Mouse (Mus musculus): ENCODE data around the gene Fyn. TPM values are rescaled to one million over a fixed set of nuclear protein-coding genes. Genes with fewer than 3 reads are reported as not detected.

Fyn gene
- polyA plus RNA-seq, 1 experiment from 2014 or later, result 20.2 TPM

GRCm38 (mm10) chr10:39440506-39440905 lies 71.9 kb downstream of the Fyn start:
- Histone ChIP-seq H3K27me3 (ENCODE audit: control insufficient read depth, insufficient read depth, low read length) (no peaks in the 10 kb centered on the region), H3K9ac (ENCODE audit: low read length) (no peak overlapping the region), H3K4me1 (ENCODE audit: control insufficient read depth, insufficient read depth, low read length) (peaks cover 4% of the 10 kb centered on the region; the same call in 1 of the 2 replicates), H3K27ac (ENCODE audit: low read length) (no peak overlapping the region), H3K4me3 (replicated peaks; ENCODE audit: low read length) (no peak overlapping the region), H3K36me3 (ENCODE audit: control insufficient read depth, insufficient read depth, low read length) (no peaks in the 10 kb centered on the region), H3K4me2 (ENCODE audit: low read depth, low read length) (no peak overlapping the region), H3K9me3 (replicated peaks; ENCODE audit: control insufficient read depth, low read length) (no peaks in the 10 kb centered on the region)
- 70% methylated on average over 9 of the region's 9 CpGs for WGBS
- ATAC-seq (ENCODE audit: insufficient read depth, low FRiP score), result no peak

GRCm38 (mm10) chr10:39441636-39442035 lies 73.0 kb downstream of the Fyn start:
- H3K4me1 ChIP-seq (ENCODE audit: control insufficient read depth, insufficient read depth, low read length), result peaks cover 6% of the 10 kb centered on the region; the same call in 1 of the 2 replicates
- no peak overlapping the region for H3K27ac ChIP-seq (ENCODE audit: low read length)
- no peak overlapping the region for H3K9ac ChIP-seq (ENCODE audit: low read length)
- H3K36me3 ChIP-seq (ENCODE audit: control insufficient read depth, insufficient read depth, low read length), result no peaks in the 10 kb centered on the region
- no peaks in the 10 kb centered on the region for H3K9me3 ChIP-seq (replicated peaks; ENCODE audit: control insufficient read depth, low read length)
- H3K27me3 ChIP-seq (ENCODE audit: control insufficient read depth, insufficient read depth, low read length), result no peaks in the 10 kb centered on the region
- no peak for ATAC-seq (ENCODE audit: insufficient read depth, low FRiP score)
- no peak overlapping the region for H3K4me2 ChIP-seq (ENCODE audit: low read depth, low read length)
- H3K4me3 ChIP-seq (replicated peaks; ENCODE audit: low read length), result no peak overlapping the region

- H3K27me3 ChIP-seq (ENCODE audit: control insufficient read depth, insufficient read depth, low read length), result no peaks in the 10 kb centered on the region
- no peaks in the 10 kb centered on the region for H3K9me3 ChIP-seq (replicated peaks; ENCODE audit: control insufficient read depth, low read length)
- H3K4me2 ChIP-seq (ENCODE audit: low read depth, low read length), result no peak overlapping the region
- H3K36me3 ChIP-seq (ENCODE audit: control insufficient read depth, insufficient read depth, low read length), result no peaks in the 10 kb centered on the region
- peaks cover 6% of the 10 kb centered on the region; the same call in 1 of the 2 replicates for H3K4me1 ChIP-seq (ENCODE audit: control insufficient read depth, insufficient read depth, low read length)
- 47% methylated on average over 2 of the region's 2 CpGs for WGBS
- H3K27ac ChIP-seq (ENCODE audit: low read length), result no peak overlapping the region
- H3K9ac ChIP-seq (ENCODE audit: low read length), result no peak overlapping the region
- no peak for ATAC-seq (ENCODE audit: insufficient read depth, low FRiP score)
- H3K4me3 ChIP-seq (replicated peaks; ENCODE audit: low read length), result no peak overlapping the region
Measured at GRCm38 (mm10) chr10:39443122-39443521, 74.5 kb downstream of the Fyn start.

- Histone ChIP-seq H3K9ac (ENCODE audit: low read length) (no peak overlapping the region), H3K9me3 (replicated peaks; ENCODE audit: control insufficient read depth, low read length) (no peaks in the 10 kb centered on the region), H3K27me3 (ENCODE audit: control insufficient read depth, insufficient read depth, low read length) (no peaks in the 10 kb centered on the region), H3K27ac (ENCODE audit: low read length) (no peak overlapping the region), H3K4me1 (ENCODE audit: control insufficient read depth, insufficient read depth, low read length) (peaks cover 6% of the 10 kb centered on the region; the same call in 1 of the 2 replicates), H3K4me3 (replicated peaks; ENCODE audit: low read length) (no peak overlapping the region), H3K4me2 (ENCODE audit: low read depth, low read length) (no peak overlapping the region), H3K36me3 (ENCODE audit: control insufficient read depth, insufficient read depth, low read length) (no peaks in the 10 kb centered on the region)
- ATAC-seq (ENCODE audit: insufficient read depth, low FRiP score), result no peak
Measured at GRCm38 (mm10) chr10:39443947-39444346, 75.3 kb downstream of the Fyn start.

GRCm38 (mm10) chr10:39445870-39446269 lies 77.2 kb downstream of the Fyn start:
- Histone ChIP-seq H3K27me3 (ENCODE audit: control insufficient read depth, insufficient read depth, low read length) (no peaks in the 10 kb centered on the region), H3K27ac (ENCODE audit: low read length) (no peak overlapping the region), H3K36me3 (ENCODE audit: control insufficient read depth, insufficient read depth, low read length) (no peaks in the 10 kb centered on the region), H3K9me3 (replicated peaks; ENCODE audit: control insufficient read depth, low read length) (no peaks in the 10 kb centered on the region), H3K4me2 (ENCODE audit: low read depth, low read length) (no peak overlapping the region), H3K9ac (ENCODE audit: low read length) (no peak overlapping the region), H3K4me1 (ENCODE audit: control insufficient read depth, insufficient read depth, low read length) (peaks cover 14% of the 10 kb centered on the region; the same call in 1 of the 2 replicates), H3K4me3 (replicated peaks; ENCODE audit: low read length) (no peak overlapping the region)
- 79% methylated on average over 11 of the region's 11 CpGs for WGBS
- ATAC-seq (ENCODE audit: insufficient read depth, low FRiP score), result no peak

- no peak overlapping the region for H3K4me3 ChIP-seq (replicated peaks; ENCODE audit: low read length)
- WGBS, result 90% methylated on average over 5 of the region's 5 CpGs
- H3K4me1 ChIP-seq (ENCODE audit: control insufficient read depth, insufficient read depth, low read length), result peaks cover 14% of the 10 kb centered on the region
- H3K36me3 ChIP-seq (ENCODE audit: control insufficient read depth, insufficient read depth, low read length), result no peaks in the 10 kb centered on the region
- no peaks in the 10 kb centered on the region for H3K9me3 ChIP-seq (replicated peaks; ENCODE audit: control insufficient read depth, low read length)
- no peak overlapping the region for H3K9ac ChIP-seq (ENCODE audit: low read length)
- no peak overlapping the region for H3K27ac ChIP-seq (ENCODE audit: low read length)
- no peaks in the 10 kb centered on the region for H3K27me3 ChIP-seq (ENCODE audit: control insufficient read depth, insufficient read depth, low read length)
- no peak for ATAC-seq (ENCODE audit: insufficient read depth, low FRiP score)
- H3K4me2 ChIP-seq (ENCODE audit: low read depth, low read length), result no peak overlapping the region
Measured at GRCm38 (mm10) chr10:39446706-39447105, 78.1 kb downstream of the Fyn start.

GRCm38 (mm10) chr10:39449179-39449578 lies 80.5 kb downstream of the Fyn start:
- ATAC-seq (ENCODE audit: insufficient read depth, low FRiP score), result no peak
- no peak overlapping the region for H3K4me2 ChIP-seq (ENCODE audit: low read depth, low read length)
- H3K27me3 ChIP-seq (ENCODE audit: control insufficient read depth, insufficient read depth, low read length), result no peaks in the 10 kb centered on the region
- no peak overlapping the region for H3K4me3 ChIP-seq (replicated peaks; ENCODE audit: low read length)
- H3K9me3 ChIP-seq (replicated peaks; ENCODE audit: control insufficient read depth, low read length), result no peaks in the 10 kb centered on the region
- peaks cover 9% of the 10 kb centered on the region; the same call in 1 of the 2 replicates for H3K4me1 ChIP-seq (ENCODE audit: control insufficient read depth, insufficient read depth, low read length)
- H3K36me3 ChIP-seq (ENCODE audit: control insufficient read depth, insufficient read depth, low read length), result no peaks in the 10 kb centered on the region
- H3K27ac ChIP-seq (ENCODE audit: low read length), result no peak overlapping the region
- H3K9ac ChIP-seq (ENCODE audit: low read length), result no peak overlapping the region
- WGBS, result 64% methylated on average over 4 of the region's 4 CpGs

GRCm38 (mm10) chr10:39450356-39450755 lies 81.7 kb downstream of the Fyn start:
- Histone ChIP-seq H3K9me3 (replicated peaks; ENCODE audit: control insufficient read depth, low read length) (no peaks in the 10 kb centered on the region), H3K27ac (ENCODE audit: low read length) (peak overlapping the region; percentile 72), H3K4me3 (replicated peaks; ENCODE audit: low read length) (no peak overlapping the region), H3K4me2 (ENCODE audit: low read depth, low read length) (no peak overlapping the region), H3K9ac (ENCODE audit: low read length) (no peak overlapping the region; the same call in 1 of the 2 replicates), H3K36me3 (ENCODE audit: control insufficient read depth, insufficient read depth, low read length) (no peaks in the 10 kb centered on the region), H3K4me1 (ENCODE audit: control insufficient read depth, insufficient read depth, low read length) (peaks cover 9% of the 10 kb centered on the region; the same call in 1 of the 2 replicates), H3K27me3 (ENCODE audit: control insufficient read depth, insufficient read depth, low read length) (no peaks in the 10 kb centered on the region)
- 63% methylated on average over 8 of the region's 8 CpGs for WGBS
- no peak for ATAC-seq (ENCODE audit: insufficient read depth, low FRiP score)

- no peak overlapping the region for H3K9ac ChIP-seq (ENCODE audit: low read length)
- H3K4me1 ChIP-seq (ENCODE audit: control insufficient read depth, insufficient read depth, low read length), result peaks cover 7% of the 10 kb centered on the region; the same call in 1 of the 2 replicates
- H3K27me3 ChIP-seq (ENCODE audit: control insufficient read depth, insufficient read depth, low read length), result no peaks in the 10 kb centered on the region
- 52% methylated on average over 6 of the region's 6 CpGs for WGBS
- no peak for ATAC-seq (ENCODE audit: insufficient read depth, low FRiP score)
- no peak overlapping the region for H3K27ac ChIP-seq (ENCODE audit: low read length)
- H3K36me3 ChIP-seq (ENCODE audit: control insufficient read depth, insufficient read depth, low read length), result no peaks in the 10 kb centered on the region
- no peak overlapping the region for H3K4me3 ChIP-seq (replicated peaks; ENCODE audit: low read length)
- H3K9me3 ChIP-seq (replicated peaks; ENCODE audit: control insufficient read depth, low read length), result no peaks in the 10 kb centered on the region
- H3K4me2 ChIP-seq (ENCODE audit: low read depth, low read length), result no peak overlapping the region
Measured at GRCm38 (mm10) chr10:39451065-39451464, 82.4 kb downstream of the Fyn start.
